ENCODE assay signal across 11 mouse cellular contexts in the genomic region with DNA sequence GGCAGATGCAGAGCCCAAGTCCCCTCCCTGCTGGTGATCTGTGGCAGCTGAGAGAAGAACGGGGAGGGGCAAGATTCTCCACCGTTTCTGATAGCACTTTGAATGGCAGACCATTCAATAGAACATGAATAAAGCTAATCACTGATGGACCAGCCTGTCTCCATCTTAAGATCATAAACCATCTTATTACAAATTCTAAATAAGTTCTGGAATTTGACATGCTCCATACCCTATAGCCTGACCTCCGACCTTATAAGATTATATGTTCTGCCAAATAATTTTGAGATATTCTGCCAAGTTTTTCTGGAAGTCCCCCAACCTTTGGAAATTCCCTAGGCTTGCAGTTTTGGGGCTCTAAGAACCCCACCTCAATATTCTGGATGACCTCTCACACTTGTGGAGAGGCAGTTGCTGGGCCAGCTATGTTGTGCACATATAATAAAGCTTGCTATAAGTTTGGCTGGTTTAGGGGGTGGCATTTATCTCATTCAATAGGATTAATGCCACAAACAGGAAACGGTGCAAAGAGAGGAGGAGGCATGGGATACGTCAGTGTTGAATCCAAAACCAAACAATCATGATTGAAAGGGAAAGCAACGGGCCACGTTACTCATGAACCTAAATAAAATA.
"Had no signal": no experiment of that assay in that cellular context is flagged by ENCODE, and none has a peak within 500 bp of the region (broad histone marks: within the 10 kb centered on the region; RNA-seq: fewer than 3 reads in every experiment).

No protein-coding gene starts in this region.

- DNase-seq: kidney, adult 8-10 months; kidney, postnatal 4 days; left cerebral cortex, postnatal 4 days; lung, adult 2 months; thymus, postnatal 14 days had no signal

- H3K4me2 ChIP-seq: limb, embryonic 13.5 days; midbrain, embryonic 13.5 days; neural tube, embryonic 12.5 days had no signal

- H3K4me1 ChIP-seq: midbrain, embryonic 13.5 days; neural tube, embryonic 12.5 days had no signal

- H3K4me3 ChIP-seq: layer of hippocampus, adult 2 months; limb, embryonic 13.5 days; midbrain, embryonic 13.5 days; neural tube, embryonic 12.5 days had no signal

- ATAC-seq: inflammation-experienced regulatory T-cells, adult 6 months; midbrain, embryonic 13.5 days had no signal

- H3K36me3 ChIP-seq: limb, embryonic 13.5 days; midbrain, embryonic 13.5 days; neural tube, embryonic 12.5 days had no signal

- H3K27ac ChIP-seq: layer of hippocampus, adult 2 months; limb, embryonic 13.5 days; liver, embryonic 14.5 days; midbrain, embryonic 13.5 days; neural tube, embryonic 12.5 days had no signal

- H3K9ac ChIP-seq: limb, embryonic 13.5 days; liver, embryonic 14.5 days; midbrain, embryonic 13.5 days; neural tube, embryonic 12.5 days had no signal

- H3K27me3 ChIP-seq: limb, embryonic 13.5 days; midbrain, embryonic 13.5 days; neural tube, embryonic 12.5 days had no signal

- H3K9me3 ChIP-seq: limb, embryonic 13.5 days; midbrain, embryonic 13.5 days; neural tube, embryonic 12.5 days had no signal
